29 mouse cellular contexts compared by ENCODE assay signal in genomic region chr9:102547028-102547354, GRCm38 (mm10). TPM values are rescaled to one million over a fixed set of nuclear protein-coding genes. Genes with fewer than 3 reads are reported as not detected.
DNase-seq lines count a peak whose midpoint lies in the region; ATAC-seq lines count a peak whose summit lies in the region.
"Had no signal": no experiment of that assay in that cellular context is flagged by ENCODE, and none has a peak within 500 bp of the region (broad histone marks: within the 10 kb centered on the region; RNA-seq: fewer than 3 reads in every experiment).

No protein-coding gene starts in this region.

- 17% methylated on average over 7 of the region's 7 CpGs for WGBS in midbrain, embryonic 10.5 days
- 13% methylated on average over 7 of the region's 7 CpGs for WGBS in midbrain, embryonic 11.5 days
- WGBS in midbrain, embryonic 16.5 days = 20% methylated on average over 7 of the region's 7 CpGs
- 82% methylated on average over 7 of the region's 7 CpGs for WGBS in intestine, embryonic 16.5 days

- no peak overlapping the region for H3K9ac ChIP-seq in midbrain, embryonic 11.5 days (ENCODE audit: low read length)
- H3K9ac ChIP-seq in midbrain, embryonic 16.5 days (ENCODE audit: low read depth, low read length) = peak overlapping the region; percentile 42; the same call in 1 of the 2 replicates
- no peak overlapping the region for H3K9ac ChIP-seq in intestine, embryonic 16.5 days (ENCODE audit: low read depth, low read length)
- H3K9ac ChIP-seq: embryonic facial prominence, embryonic 15.5 days; heart, embryonic 12.5 days; kidney, embryonic 15.5 days; limb, embryonic 13.5 days; liver, embryonic 12.5 days; neural tube, embryonic 15.5 days had no signal

- H3K4me3 ChIP-seq in midbrain, embryonic 10.5 days = no peak overlapping the region
- H3K4me3 ChIP-seq in midbrain, embryonic 11.5 days (ENCODE audit: low read depth, low read length) = no peak overlapping the region
- H3K4me3 ChIP-seq in midbrain, embryonic 16.5 days (ENCODE audit: low read depth, low read length) = no peak overlapping the region
- no peak overlapping the region for H3K4me3 ChIP-seq in intestine, embryonic 16.5 days (ENCODE audit: low read length)
- H3K4me3 ChIP-seq: embryonic facial prominence, embryonic 15.5 days; gastrocnemius, adult 2 months; heart, embryonic 12.5 days; kidney, embryonic 15.5 days; limb, embryonic 13.5 days; liver, embryonic 12.5 days; neural tube, embryonic 15.5 days had no signal

- H3K4me1 ChIP-seq in midbrain, embryonic 10.5 days = peaks cover 50% of the 10 kb centered on the region
- peaks cover 25% of the 10 kb centered on the region for H3K4me1 ChIP-seq in midbrain, embryonic 11.5 days (ENCODE audit: control insufficient read depth, insufficient read depth, low read length)
- H3K4me1 ChIP-seq in midbrain, embryonic 16.5 days (ENCODE audit: control insufficient read depth, insufficient read depth, low read length) = peaks cover 44% of the 10 kb centered on the region
- H3K4me1 ChIP-seq in intestine, embryonic 16.5 days (ENCODE audit: control insufficient read depth, insufficient read depth, low read length) = peaks cover 7% of the 10 kb centered on the region
- H3K4me1 ChIP-seq: liver, embryonic 12.5 days had no signal

- H3K9me3 ChIP-seq in midbrain, embryonic 10.5 days (replicated peaks) = no peaks in the 10 kb centered on the region
- no peaks in the 10 kb centered on the region for H3K9me3 ChIP-seq in midbrain, embryonic 11.5 days (ENCODE audit: control insufficient read depth, low read length)
- H3K9me3 ChIP-seq in midbrain, embryonic 16.5 days (replicated peaks; ENCODE audit: control insufficient read depth, low read length, poor library complexity, severe bottlenecking) = no peaks in the 10 kb centered on the region
- H3K9me3 ChIP-seq in intestine, embryonic 16.5 days (ENCODE audit: control insufficient read depth, low read length) = no peaks in the 10 kb centered on the region
- H3K9me3 ChIP-seq: embryonic facial prominence, embryonic 15.5 days; heart, embryonic 12.5 days; kidney, embryonic 15.5 days; limb, embryonic 13.5 days; liver, embryonic 12.5 days; neural tube, embryonic 15.5 days had no signal

- peak overlapping the region; percentile 30; the same call in 1 of the 2 replicates for H3K27ac ChIP-seq in midbrain, embryonic 10.5 days (replicated peaks)
- no peak overlapping the region for H3K27ac ChIP-seq in midbrain, embryonic 11.5 days (ENCODE audit: low read depth, low read length)
- H3K27ac ChIP-seq in midbrain, embryonic 16.5 days (ENCODE audit: low read length) = peak overlapping the region; percentile 56
- H3K27ac ChIP-seq in intestine, embryonic 16.5 days (ENCODE audit: low read length) = no peak overlapping the region
- H3K27ac ChIP-seq: embryonic facial prominence, embryonic 15.5 days; gastrocnemius, adult 2 months; kidney, embryonic 15.5 days; limb, embryonic 13.5 days; liver, embryonic 12.5 days; neural tube, embryonic 15.5 days had no signal

- no peak for ATAC-seq in midbrain, embryonic 11.5 days (ENCODE audit: low FRiP score)
- ATAC-seq in midbrain, embryonic 16.5 days = no peak
- ATAC-seq in intestine, embryonic 16.5 days = no peak
- ATAC-seq: liver, embryonic 12.5 days; Patski had no signal

- no peaks in the 10 kb centered on the region for H3K36me3 ChIP-seq in midbrain, embryonic 10.5 days
- H3K36me3 ChIP-seq in midbrain, embryonic 11.5 days (ENCODE audit: control insufficient read depth, insufficient read depth, low read length) = no peaks in the 10 kb centered on the region
- no peaks in the 10 kb centered on the region for H3K36me3 ChIP-seq in midbrain, embryonic 16.5 days (ENCODE audit: control insufficient read depth, insufficient read depth, low read length)
- no peaks in the 10 kb centered on the region for H3K36me3 ChIP-seq in intestine, embryonic 16.5 days (ENCODE audit: control insufficient read depth, insufficient read depth, low read length)
- H3K36me3 ChIP-seq: embryonic facial prominence, embryonic 15.5 days; G1E; heart, embryonic 12.5 days; kidney, embryonic 15.5 days; limb, embryonic 13.5 days; liver, embryonic 12.5 days; neural tube, embryonic 15.5 days had no signal

- peak; percentile 4 for DNase-seq in gastrocnemius, postnatal 25 days
- DNase-seq in gastrocnemius, adult 8-10 months (ENCODE audit: low spot score in 2 of 2) = no peak
- DNase-seq in midbrain, embryonic 10.5 days (ENCODE audit: low spot score) = peak; percentile 37
- DNase-seq in midbrain, embryonic 11.5 days (ENCODE audit: low spot score, missing footprints) = no peak
- no peak for DNase-seq in thymus, postnatal 14 days
- DNase-seq: adrenal gland, adult 2 months; B cell, adult 2 months; cerebellum, adult 2 months; cerebellum, postnatal 36 days; gastrocnemius, adult 2 months; heart, postnatal 10 days; kidney, adult 11 months; kidney, postnatal 36 days; layer of hippocampus, adult 9-11 months; lung, adult 18-20 months; lung, postnatal 10 days; thymus, adult 18-20 months had no signal

- peaks cover 69% of the 10 kb centered on the region for H3K27me3 ChIP-seq in midbrain, embryonic 10.5 days (ENCODE audit: low read depth, poor library complexity, severe bottlenecking)
- peaks cover 24% of the 10 kb centered on the region; the same call in 1 of the 2 replicates for H3K27me3 ChIP-seq in midbrain, embryonic 11.5 days (ENCODE audit: control insufficient read depth, insufficient read depth, low read length)
- H3K27me3 ChIP-seq in midbrain, embryonic 16.5 days (ENCODE audit: control insufficient read depth, insufficient read depth, low read depth, low read length) = no peaks in the 10 kb centered on the region
- peaks cover 5% of the 10 kb centered on the region for H3K27me3 ChIP-seq in intestine, embryonic 16.5 days (replicated peaks; ENCODE audit: control insufficient read depth, insufficient read depth, low read length)

- H3K4me2 ChIP-seq in midbrain, embryonic 11.5 days = no peak overlapping the region
- peak overlapping the region; percentile 25 for H3K4me2 ChIP-seq in midbrain, embryonic 16.5 days (ENCODE audit: low read length)
- no peak overlapping the region for H3K4me2 ChIP-seq in intestine, embryonic 16.5 days (ENCODE audit: low read depth, low read length)
- H3K4me2 ChIP-seq: embryonic facial prominence, embryonic 15.5 days; heart, embryonic 12.5 days; kidney, embryonic 15.5 days; limb, embryonic 13.5 days; liver, embryonic 12.5 days; neural tube, embryonic 15.5 days had no signal

RNA-seq across cellular contexts. Expression of gene Ky, which starts 41.4 kb away (rescaled TPM):
- total RNA-seq in gastrocnemius, postnatal 25 days (2021) = 100 to 1,000 TPM in 1 of 2 experiments, 10 to 100 TPM in 1; 75.2 to 114 TPM
- total RNA-seq in gastrocnemius, adult 8-10 months (2022) = 100 to 1,000 TPM in 3 of 4 experiments, 10 to 100 TPM in 1; 68.4 to 165 (median 129) TPM
- 0.19 and 0.20 TPM in 2 replicates for polyA plus RNA-seq in midbrain, embryonic 10.5 days (2016; fragmentation: Nextera tagmentation; extraction: Ambion mirVana)
- polyA plus RNA-seq in midbrain, embryonic 11.5 days (2014; fragmentation: Nextera tagmentation; extraction: Ambion mirVana) = 0.18 and 0.44 TPM in 2 replicates
- polyA plus RNA-seq in midbrain, embryonic 16.5 days (2015; fragmentation: Nextera tagmentation; extraction: Ambion mirVana) = 0.51 and 0.90 TPM in 2 replicates
- polyA plus RNA-seq in intestine, embryonic 16.5 days (2015; fragmentation: Nextera tagmentation; extraction: Ambion mirVana) = 0.34 TPM in 2 replicates
- total RNA-seq: CH12.LX; granulocyte monocyte progenitor cell, adult 5-6 weeks had no signal
- polyA plus RNA-seq: G1E; liver, embryonic 12.5 days; Patski had no signal

Comparison
In these comparisons a context has a peak if more than half of its experiments do, and no peak if none do; other contexts are left out.
1. DNase-seq: peak in gastrocnemius, postnatal 25 days (single experiment) and midbrain, embryonic 10.5 days (single experiment); none in gastrocnemius, adult 8-10 months (0 of 2), midbrain, embryonic 11.5 days (single experiment) and thymus, postnatal 14 days (single experiment).
2. H3K27ac ChIP-seq: peak in midbrain, embryonic 10.5 days (single experiment) and midbrain, embryonic 16.5 days (single experiment); none in midbrain, embryonic 11.5 days (single experiment) and intestine, embryonic 16.5 days (single experiment).